Mouse (Mus musculus) cerebellum, postnatal 36 days (tissue): ENCODE data around the gene Tecr.

Experiments
- DNase-seq, 2 experiments: peaks; one replicate each; pipeline ENCODE4 v3.0.0; 2021 to 2022; ENCODE audit warnings: mixed read lengths in 2 of 2

Gene Tecr

DNA sequence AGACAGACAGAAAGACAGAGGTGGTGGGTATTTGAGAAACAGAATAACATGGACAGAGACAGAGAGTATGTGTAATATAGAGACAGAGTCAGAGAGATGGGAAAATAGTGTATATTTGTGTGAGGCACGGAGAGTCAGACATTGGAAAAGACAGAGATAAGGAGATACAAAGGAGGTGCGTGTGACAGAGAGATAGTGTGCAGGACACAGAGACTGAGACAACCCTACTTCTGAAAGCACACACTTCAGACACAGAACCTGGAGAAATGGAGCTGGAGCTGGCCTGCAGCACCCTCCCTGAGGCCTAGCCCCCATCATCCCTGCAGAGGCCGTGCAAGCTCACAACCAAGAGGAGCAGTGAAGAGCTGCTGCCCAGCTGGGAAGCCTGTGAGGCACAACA lies 45.1 kb downstream of the Tecr start:
- DNase-seq: no peak

DNA sequence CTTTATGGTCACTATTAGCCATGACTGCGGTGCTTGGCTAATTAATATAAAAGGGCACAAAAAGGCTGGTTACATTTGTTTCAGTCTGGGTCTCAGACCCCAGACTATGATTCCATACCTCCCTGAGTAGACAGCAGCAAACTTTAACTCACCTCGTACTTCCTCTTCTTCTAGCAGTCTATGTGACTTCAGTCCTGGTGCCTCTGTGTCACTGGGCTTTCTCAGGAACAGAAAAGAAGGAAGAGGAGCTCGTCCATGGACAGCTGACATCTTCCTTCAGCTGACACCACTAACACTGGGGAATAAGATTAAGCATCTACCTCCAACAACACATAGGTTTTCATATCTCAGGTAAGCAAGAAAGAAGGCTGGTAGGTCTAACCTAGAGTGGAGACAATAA lies 72.0 kb downstream of the Tecr start, which contains the start of gene Olfr370:
Gene Olfr370 (plus strand): TSS at position 45 of the 400 bp plus-strand sequence.
- no peak for DNase-seq

DNA sequence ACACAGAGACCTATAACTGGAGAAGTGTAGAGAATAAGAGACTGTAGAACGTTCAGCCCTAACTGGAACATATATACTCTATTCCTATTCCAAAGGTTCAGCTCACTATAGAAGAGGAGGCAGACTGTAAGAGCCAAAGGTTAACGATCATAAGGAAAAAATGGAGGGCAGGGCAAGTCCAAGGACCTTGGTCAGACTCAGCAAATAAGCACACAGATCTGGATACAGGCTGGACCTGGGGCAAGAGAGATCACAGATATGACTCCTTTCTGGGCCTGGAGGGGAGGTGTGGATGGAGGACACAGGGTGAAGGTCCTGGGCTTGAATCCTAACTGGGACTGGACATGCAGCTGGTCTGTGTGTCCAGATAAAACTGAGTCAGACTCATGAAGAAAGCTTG lies 73.0 kb downstream of the Tecr start:
- DNase-seq: no peak
